Mouse (Mus musculus): ENCODE data around the gene Cnn3.

- TF ChIP-seq CTCF (IDR thresholded peaks at IDR 0.05; ENCODE audit: low read depth): no peak
- TF ChIP-seq EP300 (IDR thresholded peaks at IDR 0.05; ENCODE audit: low read depth): no peak
Measured at GRCm38 (mm10) chr3:121471703-121472102, 45.4 kb downstream of the Cnn3 start.

Measured in liver, postnatal 0 days (tissue).